Mouse (Mus musculus): Measurements from ENCODE around the gene Olfr1167.
"Not testable (repeated sequence)": the region's sequence is repeated elsewhere in the genome, so short reads cannot be mapped to it uniquely, and the experiment has no call there.

Gene Olfr1167

DNA sequence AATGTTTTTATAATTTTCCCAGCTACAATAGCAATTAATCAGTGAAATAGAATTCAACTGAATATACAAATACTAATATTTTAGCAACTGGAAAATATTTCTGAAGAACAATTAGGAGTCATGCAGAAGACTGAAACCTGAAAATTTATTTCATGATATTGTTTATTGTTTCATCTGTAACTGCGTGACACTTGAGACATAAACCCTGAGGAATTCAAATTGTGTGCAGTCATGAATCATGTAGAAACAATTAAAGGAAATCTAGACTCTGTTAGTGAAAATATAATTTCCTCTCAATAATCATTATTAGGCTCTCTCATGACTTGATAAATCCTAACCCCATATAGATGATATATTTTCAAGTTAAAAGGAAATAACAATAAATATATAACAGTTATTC is at the start of gene Olfr1167:
Gene Olfr1167 (minus strand): TSS at position 101 of the 400 bp plus-strand sequence.
- DNase-seq, result not testable (repeated sequence)

DNA sequence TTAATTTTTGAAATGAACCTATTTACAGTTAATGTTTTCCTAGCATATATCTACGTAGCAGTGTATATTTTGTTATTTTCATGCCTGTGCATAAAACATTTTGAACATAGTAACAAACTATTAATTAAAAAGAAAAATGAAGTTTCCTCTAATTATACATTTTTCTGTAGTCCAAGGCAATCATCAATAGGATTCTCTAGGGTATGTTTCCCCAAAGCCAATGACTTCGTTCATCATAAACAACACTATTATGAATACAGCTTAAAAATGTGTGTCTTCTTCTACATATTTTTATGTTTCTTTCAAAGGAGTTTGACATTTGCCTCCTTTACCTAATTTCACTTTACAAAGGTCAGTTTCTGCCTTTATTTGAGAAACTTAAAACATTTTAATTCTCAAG is 26.6 kb upstream of the Olfr1167 start, which contains the start of gene Olfr1168:
Gene Olfr1168 (plus strand): TSS at position 301 of the 400 bp plus-strand sequence.
- DNase-seq, result no peak

DNA sequence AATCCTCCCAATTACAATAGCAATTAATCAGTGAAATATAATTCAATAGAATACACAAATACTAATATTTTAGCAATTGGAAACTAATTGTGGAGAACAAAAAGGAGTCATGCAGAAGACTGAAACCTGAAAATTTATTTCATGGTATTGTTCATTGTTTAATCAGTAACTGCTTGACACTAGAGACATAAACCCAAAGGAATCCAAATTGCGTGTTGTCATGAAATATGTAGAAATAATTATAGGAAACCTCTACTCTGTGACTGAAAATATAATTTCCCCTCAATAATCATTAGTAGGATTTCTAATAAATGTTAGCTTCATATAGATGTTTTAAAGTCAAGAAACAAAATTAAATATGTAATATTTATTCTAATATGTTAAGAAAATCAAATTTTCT is 26.8 kb downstream of the Olfr1167 start, which contains the start of gene Olfr1166:
Gene Olfr1166 (minus strand): TSS at position 101 of the 400 bp plus-strand sequence.
- DNase-seq, result no peak
